Mouse (Mus musculus) lung, postnatal 14 days (tissue): ENCODE results near the gene Olfr761.
"Not testable (repeated sequence)": the region's sequence is repeated elsewhere in the genome, so short reads cannot be mapped to it uniquely, and the experiment has no call there.

Experiments
- DNase-seq: peaks from one replicate; pipeline ENCODE4 v3.0.0; 2021

Gene Olfr761

DNA sequence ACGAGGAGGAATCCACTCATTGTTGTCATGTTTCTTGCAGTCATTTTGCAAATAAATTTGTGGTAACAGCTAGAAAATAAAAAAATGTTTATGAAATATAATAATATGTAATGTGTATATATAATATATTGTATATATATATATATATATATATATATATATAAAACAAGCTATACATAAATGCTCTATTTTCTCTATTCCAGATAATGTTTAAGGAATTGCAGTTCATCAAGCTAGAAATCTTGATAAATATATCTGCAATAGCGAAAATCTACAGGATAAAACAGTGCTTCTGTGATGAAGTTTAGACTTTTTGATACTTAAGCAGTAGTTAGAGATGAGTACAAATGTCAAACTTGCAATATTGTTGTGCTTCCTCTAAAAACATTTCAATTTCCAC is at the start of gene Olfr761:
Olfr761 (minus strand) TSS at position 101 of the 400 bp plus-strand sequence.
- DNase-seq = no peak

DNA sequence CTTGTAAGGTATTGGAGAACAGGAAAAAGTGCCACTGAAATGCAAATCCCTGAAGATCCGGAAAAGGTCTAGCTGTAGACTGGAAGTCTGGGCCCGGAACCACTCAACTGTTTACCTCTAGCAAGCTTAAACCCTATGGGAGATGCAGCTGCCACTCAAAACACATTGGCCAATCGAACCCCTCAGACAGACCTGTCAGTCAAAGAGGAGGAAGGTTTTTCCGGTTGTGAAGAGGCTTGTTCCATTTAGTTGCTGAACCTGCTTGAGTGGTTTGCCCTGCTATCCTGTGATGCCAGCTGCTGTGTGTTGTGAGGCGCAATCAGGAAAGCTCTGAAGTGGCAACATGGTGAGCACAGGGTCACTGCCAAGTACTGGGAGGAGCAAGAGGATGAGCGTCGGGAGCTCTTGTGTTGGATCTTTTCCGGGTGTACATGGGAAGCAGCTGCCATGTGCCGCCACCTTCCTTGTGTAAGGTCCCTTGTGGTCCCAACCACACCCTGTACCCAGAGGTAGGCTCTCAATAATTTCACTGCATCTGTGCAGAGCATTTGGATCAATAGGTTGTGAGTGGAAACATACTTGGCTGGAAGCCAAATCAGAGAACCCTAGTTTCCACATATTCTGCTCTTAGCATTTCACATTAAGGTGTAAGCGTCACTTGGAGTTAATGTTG is 42.9 kb upstream of the Olfr761 start:
- no peak for DNase-seq

DNA sequence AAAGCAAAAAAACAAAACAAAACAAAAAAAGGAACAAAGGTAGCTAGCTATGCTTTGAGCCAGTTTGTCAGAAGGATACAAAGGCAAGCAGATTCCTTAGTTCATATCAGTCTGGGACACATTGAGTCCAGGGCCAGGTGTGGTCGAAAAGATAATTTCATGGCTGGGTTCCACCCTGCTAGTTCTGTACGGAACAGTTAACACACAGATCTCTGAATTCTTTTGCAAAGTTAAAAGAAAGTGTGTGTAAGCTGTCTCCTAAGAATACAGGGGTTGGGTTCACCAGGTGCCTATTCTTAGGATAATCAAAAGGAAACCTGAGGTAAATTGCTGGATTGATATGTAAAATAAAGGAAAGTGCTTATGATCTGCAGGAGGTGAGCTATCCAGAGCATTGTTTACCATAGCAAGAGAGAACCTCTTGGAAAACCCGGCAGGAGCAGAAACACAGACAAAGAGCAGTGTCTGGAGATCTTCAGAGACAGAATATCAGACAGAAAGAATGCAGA is 37.6 kb upstream of the Olfr761 start:
- no peak for DNase-seq

DNA sequence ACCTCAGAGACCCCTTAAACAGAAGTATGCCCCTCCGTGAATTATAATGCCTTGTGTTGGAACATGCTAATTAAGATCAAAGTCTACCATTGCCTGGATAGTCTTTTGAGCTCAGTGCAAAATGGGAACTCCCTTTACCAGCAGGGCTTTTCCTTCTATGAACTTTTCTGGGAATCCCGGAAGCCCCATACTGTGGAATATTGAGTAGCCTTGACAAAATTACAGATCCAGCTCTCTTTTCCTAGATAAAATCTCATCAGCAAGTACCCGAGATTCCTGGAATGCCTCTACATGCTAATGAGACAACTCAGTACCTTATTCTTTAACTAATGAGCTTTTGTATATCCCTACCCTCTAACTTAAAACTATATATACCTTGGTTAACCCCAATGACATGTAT is 20.7 kb upstream of the Olfr761 start:
- DNase-seq = no peak

DNA sequence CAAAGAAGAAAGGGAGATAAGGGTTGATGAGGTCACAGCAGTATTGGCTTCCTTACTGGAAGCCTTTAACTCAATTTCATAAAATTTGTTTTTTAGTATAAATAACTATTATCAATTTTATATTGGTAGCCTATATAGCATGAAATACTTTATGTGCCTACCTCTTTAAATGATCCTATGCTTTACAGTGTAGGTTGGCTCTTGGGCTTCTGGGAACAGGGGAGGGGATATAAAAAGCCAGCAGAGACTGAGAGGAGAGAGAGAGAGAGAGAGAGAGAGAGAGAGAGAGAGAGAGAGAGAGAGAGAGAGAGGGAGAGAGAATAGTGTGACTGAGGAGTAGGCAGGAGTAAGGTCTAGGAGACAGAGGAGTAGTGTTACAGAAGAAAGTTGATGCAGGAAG is 32.6 kb downstream of the Olfr761 start, which contains the start of gene Olfr128:
Olfr128 (plus strand) TSS at position 301 of the 400 bp plus-strand sequence.
- DNase-seq = no peak

DNA sequence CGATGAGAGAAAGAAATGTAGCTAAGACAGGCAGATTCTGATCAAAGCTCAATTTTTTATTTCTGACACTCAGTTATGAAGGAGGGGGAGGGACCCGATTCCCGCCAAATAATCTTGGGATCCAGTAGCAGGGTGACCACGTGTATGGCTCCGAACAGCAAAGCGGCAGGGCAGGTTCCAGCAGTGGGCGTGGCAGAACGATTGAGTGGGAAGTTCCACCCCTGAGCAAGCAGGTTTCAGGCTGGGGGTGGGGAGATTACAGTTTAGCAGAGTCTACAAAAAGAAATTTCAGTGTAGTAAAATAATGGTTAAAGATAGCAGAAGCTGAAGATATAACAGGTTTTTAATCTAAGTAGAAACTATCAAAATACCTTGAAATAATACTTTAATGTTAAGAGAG is 46.1 kb downstream of the Olfr761 start:
- not testable (repeated sequence) for DNase-seq
